Comparison of ENCODE assay signal across 25 mouse cellular contexts in genomic region chr17:32158841-32159240, GRCm38 (mm10). TPM values are rescaled to one million over a fixed set of nuclear protein-coding genes. Genes with fewer than 3 reads are reported as not detected.
A peak's percentile ranks its signal among the peaks of the same experiment; 100 is the strongest.
DNase-seq lines count a peak whose midpoint lies in the region; ATAC-seq and TF ChIP-seq lines count a peak whose summit lies in the region.
"Had no signal": no experiment of that assay in that cellular context is flagged by ENCODE, and none has a peak within 500 bp of the region (broad histone marks: within the 10 kb centered on the region; RNA-seq: fewer than 3 reads in every experiment).

No protein-coding gene starts in this region.

- H3K9me3 ChIP-seq in E14TG2a.4 (ENCODE audit: low read length) (no peaks in the 10 kb centered on the region), G1E (replicated peaks) (no peaks in the 10 kb centered on the region)
- H3K9me3 ChIP-seq: embryonic facial prominence, embryonic 13.5 days; embryonic facial prominence, embryonic 15.5 days; forebrain, embryonic 10.5 days; forebrain, embryonic 12.5 days had no signal

- no peak for DNase-seq in G1E (ENCODE audit: low spot score)
- no peak for DNase-seq in layer of hippocampus, postnatal 14 days (ENCODE audit: low spot score in 2 of 2)
- no peak for DNase-seq in left cerebral cortex, postnatal 4 days
- DNase-seq in layer of hippocampus, adult 11-12 months (ENCODE audit: low spot score) = no peak
- DNase-seq: adrenal gland, adult 2 months; adrenal gland, postnatal 10 days; adrenal gland, postnatal 25 days; cerebellum, adult 11-12 months; cerebellum, adult 2 months; cerebellum, adult 9-10 months; cerebellum, postnatal 10 days; cerebellum, postnatal 25 days; embryo, embryonic 11 days had no signal

- TF ChIP-seq CTCF in E14TG2a.4 (conservative IDR thresholded peaks at IDR 0.05; ENCODE audit: low read length) (no peak), G1E (IDR thresholded peaks at IDR 0.05; ENCODE audit: low read depth, low read length) (no peak)

- H3K36me3 ChIP-seq in E14TG2a.4 (ENCODE audit: insufficient read depth, low read length) (peaks cover 48% of the 10 kb centered on the region), G1E (replicated peaks) (peaks cover 18% of the 10 kb centered on the region)

- intact Hi-C loops in left cerebral cortex, postnatal 4 days (cut with DNase I) = no loop called here

- no peak for ATAC-seq in G1E (ENCODE audit: extremely low read depth, insufficient number of reproducible peaks, low FRiP score, poor library complexity, severe bottlenecking)
- 0 out of 2 replicates have a peak, but pooled peaks have one; percentile 12 for ATAC-seq in common myeloid progenitor, adult 5-6 weeks (replicated peaks; ENCODE audit: low read depth, poor library complexity, severe bottlenecking)
- peak; percentile 34; the same call in 1 of the 2 replicates for ATAC-seq in megakaryocyte-erythroid progenitor cell, adult 5-6 weeks (replicated peaks; ENCODE audit: low FRiP score, low TSS enrichment, poor library complexity, severe bottlenecking)
- ATAC-seq: CD4-positive, CD25-positive, alpha-beta regulatory T cell, adult 4 months; forebrain, embryonic 14.5 days; forebrain, embryonic 16.5 days had no signal

- H3K4me3 ChIP-seq in E14TG2a.4 (replicated peaks; ENCODE audit: low read length) (0 out of 2 replicates have a peak overlapping the region, but pooled peaks have one; percentile 17), G1E (ENCODE audit: low read depth, low read length) (peak overlapping the region; percentile 51; the same call in 1 of the 2 replicates)
- H3K4me3 ChIP-seq: embryonic facial prominence, embryonic 13.5 days; embryonic facial prominence, embryonic 15.5 days; erythroblast, embryonic 14.5 days; forebrain, embryonic 10.5 days; forebrain, embryonic 12.5 days had no signal

- H3K27me3 ChIP-seq in E14TG2a.4 (ENCODE audit: insufficient read depth, low read length) (peaks cover 35% of the 10 kb centered on the region), G1E (ENCODE audit: insufficient read depth, low read length) (peaks cover 51% of the 10 kb centered on the region)
- H3K27me3 ChIP-seq: embryonic facial prominence, embryonic 13.5 days; embryonic facial prominence, embryonic 15.5 days had no signal

- H3K4me1 ChIP-seq in E14TG2a.4 (replicated peaks; ENCODE audit: low read depth, low read length) = peaks cover 37% of the 10 kb centered on the region
- peaks cover 38% of the 10 kb centered on the region for H3K4me1 ChIP-seq in G1E (ENCODE audit: insufficient read depth, low read depth, low read length)

RNA-seq across cellular contexts. Expression of gene Notch3, which starts 7.8 kb away (rescaled TPM):
- total RNA-seq in G1E (2014; fragmentation: Nextera tagmentation) (3.3 and 4.4 TPM in 2 replicates), G1E (2017) (0.16 and 0.17 TPM in 2 replicates)
- 4.2 and 4.4 TPM in 2 replicates for polyA plus RNA-seq in G1E (2012)
- 0.05 and 0.18 TPM in 2 replicates for total RNA-seq in common myeloid progenitor, adult 5-6 weeks (2017)
- not detected in 2 replicates for total RNA-seq in megakaryocyte-erythroid progenitor cell, adult 5-6 weeks (2014; fragmentation: Nextera tagmentation)
- 0.04 TPM in 1 of 2 replicates, not detected in the other for total RNA-seq in megakaryocyte-erythroid progenitor cell, adult 5-6 weeks (2017)
- total RNA-seq in layer of hippocampus, postnatal 14 days (2021) = 10 to 100 TPM; 15.3 to 15.9 TPM
- total RNA-seq in left cerebral cortex, postnatal 4 days (2021) = 10 to 100 TPM; 21.8 to 21.9 TPM
- polyA plus RNA-seq: erythroblast, embryonic 14.5 days had no signal

RNA-seq across cellular contexts. Expression of gene Ephx3, which starts 30.5 kb away (rescaled TPM):
- total RNA-seq in G1E (2014; fragmentation: Nextera tagmentation) (0.29 and 0.68 TPM in 2 replicates), G1E (2017) (0.23 and 0.38 TPM in 2 replicates)
- 0.02 TPM in 1 of 2 replicates, not detected in the other for polyA plus RNA-seq in G1E (2012)
- total RNA-seq in common myeloid progenitor, adult 5-6 weeks (2017) = not detected in 2 replicates
- total RNA-seq in megakaryocyte-erythroid progenitor cell, adult 5-6 weeks (2014; fragmentation: Nextera tagmentation) = not detected in 2 replicates
- not detected in 2 replicates for total RNA-seq in megakaryocyte-erythroid progenitor cell, adult 5-6 weeks (2017)
- under 1 TPM; 0.25 to 0.26 TPM for total RNA-seq in layer of hippocampus, postnatal 14 days (2021)
- under 1 TPM in 1 of 2 experiments, not detected in 1; 0.24 TPM for total RNA-seq in left cerebral cortex, postnatal 4 days (2021)
- total RNA-seq: adrenal gland, postnatal 25 days had no signal
- polyA plus RNA-seq: embryonic facial prominence, embryonic 11.5 days; erythroblast, embryonic 14.5 days; forebrain, embryonic 12.5 days; forebrain, embryonic 14.5 days; forebrain, embryonic 16.5 days had no signal
